Mouse (Mus musculus): ENCODE measurements around the gene Shisa8. TPM values are rescaled to one million over a fixed set of nuclear protein-coding genes. Genes with fewer than 3 reads are reported as not detected.

Gene Shisa8
- polyA plus RNA-seq, 1 experiment from 2014 or later, result 0.21 TPM

GRCm38 (mm10) chr15:82160731-82161640, 51.6 kb downstream of the Shisa8 start:
- Histone ChIP-seq H3K4me2 (peak overlapping the region; percentile 20), H3K27ac (replicated peaks) (peak overlapping the region; percentile 55), H3K27me3 (replicated peaks) (no peaks in the 10 kb centered on the region), H3K4me3 (no peak overlapping the region), H3K9me3 (no peaks in the 10 kb centered on the region), H3K36me3 (peaks cover 7% of the 10 kb centered on the region), H3K4me1 (peaks cover 87% of the 10 kb centered on the region), H3K9ac (peak overlapping the region; percentile 1)
- WGBS, result 42% methylated on average over 11 of the region's 11 CpGs
- ATAC-seq (ENCODE audit: extremely low read depth, insufficient number of reproducible peaks, low FRiP score, low TSS enrichment), result no peak

DNA sequence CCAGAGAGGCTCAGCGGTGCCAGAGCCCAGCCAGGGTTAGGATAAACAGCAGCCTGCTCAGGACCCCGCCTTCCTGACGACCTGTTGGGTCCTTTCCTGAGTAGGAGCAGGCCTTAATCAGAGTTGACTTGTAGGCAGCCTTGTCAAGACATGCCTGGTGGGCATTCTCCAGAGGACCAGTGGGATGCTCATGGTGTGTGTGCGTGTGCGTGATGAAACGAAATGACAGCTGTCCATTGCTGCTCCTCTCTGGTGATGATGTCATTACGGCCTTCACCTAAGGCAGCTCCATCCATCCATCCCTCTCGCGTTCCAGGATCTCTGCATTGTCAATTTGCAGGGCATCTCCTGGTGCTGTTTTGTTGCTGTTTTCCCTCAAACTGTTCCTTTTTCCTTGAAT, 53.1 kb downstream of the Shisa8 start:
- Histone ChIP-seq H3K4me2 (no peak overlapping the region), H3K4me1 (peaks cover 79% of the 10 kb centered on the region), H3K27me3 (replicated peaks) (no peaks in the 10 kb centered on the region), H3K9me3 (no peaks in the 10 kb centered on the region), H3K36me3 (peaks cover 7% of the 10 kb centered on the region), H3K9ac (no peak overlapping the region), H3K27ac (replicated peaks) (no peak overlapping the region), H3K4me3 (no peak overlapping the region)
- WGBS, result 80% methylated on average over 9 of the region's 9 CpGs
- no peak for ATAC-seq (ENCODE audit: extremely low read depth, insufficient number of reproducible peaks, low FRiP score, low TSS enrichment)

DNA sequence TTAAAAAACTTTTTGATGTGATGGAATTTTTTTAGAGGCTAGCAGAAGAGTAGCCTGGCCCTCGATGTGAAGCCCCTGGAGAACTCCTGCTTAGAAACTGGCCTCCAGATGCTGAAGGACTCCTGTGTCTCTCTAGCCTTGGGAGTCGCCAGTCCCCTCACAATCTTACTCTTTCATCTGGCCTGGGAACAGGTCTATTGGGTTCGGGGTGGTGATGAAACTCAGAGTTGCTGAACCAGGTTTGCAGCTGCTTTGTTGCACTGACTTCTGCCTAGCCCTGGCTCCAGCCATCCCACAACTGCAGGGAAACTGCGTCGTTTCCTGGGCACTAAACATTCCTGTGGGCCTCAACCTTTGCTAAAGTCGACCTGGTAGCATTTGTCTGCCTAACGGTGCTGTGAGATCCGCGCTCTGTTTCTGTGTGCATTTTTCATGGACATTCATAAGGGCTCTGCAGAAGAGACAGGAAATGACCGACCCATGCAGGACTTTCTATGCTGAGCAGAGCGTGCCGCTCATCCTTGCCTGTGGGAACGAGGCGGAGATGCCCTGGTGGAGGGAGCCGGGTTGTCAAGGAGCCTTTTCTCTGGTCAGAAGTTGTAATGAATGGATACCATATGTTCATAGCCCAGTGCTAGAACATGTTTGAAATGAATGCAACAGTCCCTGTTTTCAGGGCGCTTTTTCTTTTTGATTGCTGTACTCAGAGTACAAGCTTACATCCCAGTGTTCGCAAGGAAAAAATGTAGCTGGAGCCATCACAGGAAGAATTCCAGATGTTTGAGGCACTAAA, 54.2 kb downstream of the Shisa8 start:
- H3K4me3 ChIP-seq, result no peak overlapping the region
- no peak overlapping the region for H3K4me2 ChIP-seq
- WGBS, result 63% methylated on average over 17 of the region's 17 CpGs
- no peaks in the 10 kb centered on the region for H3K27me3 ChIP-seq (replicated peaks)
- H3K27ac ChIP-seq (replicated peaks), result peak overlapping the region; percentile 29; the same call in 1 of the 2 replicates
- ATAC-seq (ENCODE audit: extremely low read depth, insufficient number of reproducible peaks, low FRiP score, low TSS enrichment), result no peak; the same call in 1 of the 2 replicates
- peaks cover 71% of the 10 kb centered on the region for H3K4me1 ChIP-seq
- no peak overlapping the region for H3K9ac ChIP-seq
- H3K9me3 ChIP-seq, result no peaks in the 10 kb centered on the region
- H3K36me3 ChIP-seq, result peaks cover 7% of the 10 kb centered on the region

DNA sequence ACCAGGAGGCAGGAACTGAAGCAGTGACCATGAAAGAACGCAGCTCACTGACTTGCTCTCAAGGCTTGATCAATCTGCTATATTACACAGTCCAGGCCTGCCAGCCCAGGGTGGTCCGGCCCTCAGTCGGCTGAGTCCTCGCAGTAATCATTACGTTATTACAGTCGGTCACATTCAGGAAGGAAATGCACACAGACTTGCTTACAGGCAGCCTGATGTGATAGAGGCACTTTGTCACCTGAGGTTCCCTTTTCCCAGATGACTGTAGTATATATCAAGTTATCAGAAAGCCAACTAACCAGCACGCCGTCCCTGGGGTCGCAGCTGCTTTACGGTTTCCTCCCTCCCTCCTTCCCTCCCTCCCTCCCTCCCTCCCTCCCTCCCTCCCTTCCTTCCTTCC, 55.7 kb downstream of the Shisa8 start:
- H3K27ac ChIP-seq (replicated peaks), result no peak overlapping the region

GRCm38 (mm10) chr15:82156298-82156697, 56.3 kb downstream of the Shisa8 start:
- H3K27ac ChIP-seq (replicated peaks), result no peak overlapping the region
- no peak for ATAC-seq (ENCODE audit: extremely low read depth, insufficient number of reproducible peaks, low FRiP score, low TSS enrichment)
- H3K9ac ChIP-seq, result no peak overlapping the region
- H3K4me2 ChIP-seq, result no peak overlapping the region
- peaks cover 58% of the 10 kb centered on the region for H3K4me1 ChIP-seq
- no peak overlapping the region for H3K4me3 ChIP-seq
- no peaks in the 10 kb centered on the region for H3K27me3 ChIP-seq (replicated peaks)
- H3K36me3 ChIP-seq, result peaks cover 8% of the 10 kb centered on the region
- 85% methylated on average over 6 of the region's 6 CpGs for WGBS
- no peaks in the 10 kb centered on the region for H3K9me3 ChIP-seq

More for the DNA sequence above, 55.7 kb downstream of the Shisa8 start:
- H3K9ac ChIP-seq, result no peak overlapping the region
- no peak overlapping the region for H3K4me3 ChIP-seq
- no peak for ATAC-seq (ENCODE audit: extremely low read depth, insufficient number of reproducible peaks, low FRiP score, low TSS enrichment)
- no peak overlapping the region for H3K4me2 ChIP-seq
- no peaks in the 10 kb centered on the region for H3K27me3 ChIP-seq (replicated peaks)
- no peaks in the 10 kb centered on the region for H3K9me3 ChIP-seq
- peaks cover 64% of the 10 kb centered on the region for H3K4me1 ChIP-seq
- H3K36me3 ChIP-seq, result peaks cover 7% of the 10 kb centered on the region
- 63% methylated on average over 10 of the region's 10 CpGs for WGBS

MicroRNAs encoded within 50 kb of the gene (microRNA counts, 519-probe panel; counts per million panel counts)
- microRNA mmu-miR-33, result 209 counts per million, percentile 61 among the panel's probes with 10 or more counts

Small RNA genes within 50 kb of the gene (microRNA-seq; reads per million reads assigned to microRNA genes)
- 42.6 reads per million, percentile 43 among the genes with 10 or more reads in this experiment for gene Mir33

Other genes with a start within 250 kb of the Shisa8 start
- not detected in 2 replicates for gene 1700029P11Rik, start 232.3 kb downstream of the Shisa8 start, polyA plus RNA-seq (2015; fragmentation: Nextera tagmentation; extraction: Ambion mirVana)
- gene Xrcc6, start 225.0 kb downstream of the Shisa8 start, polyA plus RNA-seq (2015; fragmentation: Nextera tagmentation; extraction: Ambion mirVana), result 71.3 and 72.9 TPM in 2 replicates
- gene Desi1, start 179.0 kb downstream of the Shisa8 start, polyA plus RNA-seq (2015; fragmentation: Nextera tagmentation; extraction: Ambion mirVana), result 19.1 and 20.0 TPM in 2 replicates
- gene Snu13, start 165.2 kb downstream of the Shisa8 start, polyA plus RNA-seq (2015; fragmentation: Nextera tagmentation; extraction: Ambion mirVana), result 167 and 192 TPM in 2 replicates
- not detected in 2 replicates for gene 4930407I10Rik, start 153.7 kb downstream of the Shisa8 start, polyA plus RNA-seq (2015; fragmentation: Nextera tagmentation; extraction: Ambion mirVana)
- not detected in 2 replicates for gene Mei1, start 142.8 kb downstream of the Shisa8 start, polyA plus RNA-seq (2015; fragmentation: Nextera tagmentation; extraction: Ambion mirVana)
- 9.0 and 9.6 TPM in 2 replicates for gene Ccdc134, start 84.9 kb downstream of the Shisa8 start, polyA plus RNA-seq (2015; fragmentation: Nextera tagmentation; extraction: Ambion mirVana)
- 89.4 and 92.6 TPM in 2 replicates for gene Srebf2, start 65.6 kb downstream of the Shisa8 start, polyA plus RNA-seq (2015; fragmentation: Nextera tagmentation; extraction: Ambion mirVana)
- gene Tnfrsf13c, start 11.6 kb upstream of the Shisa8 start, polyA plus RNA-seq (2015; fragmentation: Nextera tagmentation; extraction: Ambion mirVana), result 0.15 TPM in 1 of 2 replicates, not detected in the other
- 61.5 and 71.1 TPM in 2 replicates for gene Cenpm, start 31.9 kb upstream of the Shisa8 start, polyA plus RNA-seq (2015; fragmentation: Nextera tagmentation; extraction: Ambion mirVana)
- gene 1500009C09Rik, start 39.6 kb upstream of the Shisa8 start, polyA plus RNA-seq (2015; fragmentation: Nextera tagmentation; extraction: Ambion mirVana), result 0.09 TPM in 1 of 2 replicates, not detected in the other
- 4.5 and 6.0 TPM in 2 replicates for gene Sept3, start 62.1 kb upstream of the Shisa8 start, polyA plus RNA-seq (2015; fragmentation: Nextera tagmentation; extraction: Ambion mirVana)
- gene Wbp2nl, start 86.1 kb upstream of the Shisa8 start, polyA plus RNA-seq (2015; fragmentation: Nextera tagmentation; extraction: Ambion mirVana), result 0.37 and 0.49 TPM in 2 replicates
- gene Naga, start 126.1 kb upstream of the Shisa8 start, polyA plus RNA-seq (2015; fragmentation: Nextera tagmentation; extraction: Ambion mirVana), result 42.2 and 44.7 TPM in 2 replicates
- 9.2 TPM in 2 replicates for gene Pheta2, start 126.1 kb upstream of the Shisa8 start, polyA plus RNA-seq (2015; fragmentation: Nextera tagmentation; extraction: Ambion mirVana)
- 334 and 366 TPM in 2 replicates for gene Smdt1, start 126.1 kb upstream of the Shisa8 start, polyA plus RNA-seq (2015; fragmentation: Nextera tagmentation; extraction: Ambion mirVana)
- 473 and 541 TPM in 2 replicates for gene Ndufa6, start 141.5 kb upstream of the Shisa8 start, polyA plus RNA-seq (2015; fragmentation: Nextera tagmentation; extraction: Ambion mirVana)
- 9.0 and 12.4 TPM in 2 replicates for gene Cyp2d22, start 167.4 kb upstream of the Shisa8 start, polyA plus RNA-seq (2015; fragmentation: Nextera tagmentation; extraction: Ambion mirVana)
- not detected in 2 replicates for gene Cyp2d11, start 181.2 kb upstream of the Shisa8 start, polyA plus RNA-seq (2015; fragmentation: Nextera tagmentation; extraction: Ambion mirVana)
- 0.48 and 1.2 TPM in 2 replicates for gene Cyp2d10, start 194.4 kb upstream of the Shisa8 start, polyA plus RNA-seq (2015; fragmentation: Nextera tagmentation; extraction: Ambion mirVana)
- gene Cyp2d9, start 220.6 kb upstream of the Shisa8 start, polyA plus RNA-seq (2015; fragmentation: Nextera tagmentation; extraction: Ambion mirVana), result not detected in 2 replicates

Data from heart, embryonic 13.5 days (tissue).